Mouse (Mus musculus) heart, embryonic 14.5 days (tissue): ENCODE measurements around the gene U2af1. TPM values are rescaled to one million over a fixed set of nuclear protein-coding genes. Genes with fewer than 3 reads are reported as not detected.
"Not testable (repeated sequence)": the region's sequence is repeated elsewhere in the genome, so short reads cannot be mapped to it uniquely, and the experiment has no call there.

ENCODE experiments used
- ATAC-seq: fragments of 200-750 bp; cut with Nextera tagmentation; 2 replicates; pipeline ENCODE4 v1.8.0; 2017; ENCODE audit warnings: low read depth, moderate TSS enrichment; ENCODE audit not compliant: insufficient number of reproducible peaks, insufficient read depth, low FRiP score
- H3K27ac ChIP-seq, 2 experiments: fragments of 200-500 bp in 1 of 2; fragments of 300-500 bp in 1 of 2; sonication (generic) in 1 of 2; replicated peaks in 1 of 2; 2 replicates each; pipeline ENCODE4 v1.5.1; 2012 to 2014; ENCODE audit warnings: low read depth in 2 of 2, low read length in 2 of 2, control low read depth in 1 of 2, mild to moderate bottlenecking in 1 of 2, mixed read lengths in 1 of 2; ENCODE audit not compliant: control insufficient read depth in 1 of 2, insufficient read depth in 1 of 2
- H3K27me3 ChIP-seq: fragments of 300-500 bp; sonication (generic); 2 replicates; pipeline ENCODE4 v1.6.1; 2014; ENCODE audit warnings: mild to moderate bottlenecking, low read length, control low read depth; ENCODE audit not compliant: control insufficient read depth, insufficient read depth
- H3K36me3 ChIP-seq: fragments of 300-500 bp; sonication (generic); 2 replicates; pipeline ENCODE4 v1.6.1; 2014; ENCODE audit warnings: mild to moderate bottlenecking, control low read depth, low read length, mixed read lengths; ENCODE audit not compliant: control insufficient read depth, insufficient read depth
- H3K4me1 ChIP-seq, 2 experiments: fragments of 200-500 bp in 1 of 2; fragments of 300-500 bp in 1 of 2; sonication (generic) in 1 of 2; 2 replicates each; pipeline ENCODE4 v1.6.1; 2012 to 2014; ENCODE audit warnings: low read length in 2 of 2, control low read depth in 1 of 2, mixed read lengths in 1 of 2; ENCODE audit not compliant: control insufficient read depth in 2 of 2, insufficient read depth in 2 of 2
- H3K4me2 ChIP-seq: fragments of 300-500 bp; sonication (generic); 2 replicates; pipeline ENCODE4 v1.6.1; 2014; ENCODE audit warnings: mild to moderate bottlenecking, low read length
- H3K4me3 ChIP-seq, 2 experiments: fragments of 200-500 bp in 1 of 2; fragments of 300-500 bp in 1 of 2; sonication (generic) in 1 of 2; 2 replicates each; pipeline ENCODE4 v1.5.1; 2012 to 2014; ENCODE audit warnings: low read length in 2 of 2, mild to moderate bottlenecking in 2 of 2, control low read depth in 1 of 2, low read depth in 1 of 2, moderate library complexity in 1 of 2; ENCODE audit not compliant: control insufficient read depth in 1 of 2, insufficient read depth in 1 of 2
- H3K9ac ChIP-seq: fragments of 300-500 bp; sonication (generic); 2 replicates; pipeline ENCODE4 v1.6.1; 2014; ENCODE audit warnings: mild to moderate bottlenecking, low read length
- H3K9me3 ChIP-seq: fragments of 300-500 bp; sonication (generic); 2 replicates; pipeline ENCODE4 v1.6.1; 2016; ENCODE audit warnings: low read length, control low read depth; ENCODE audit not compliant: control insufficient read depth
- WGBS: fragments of 180-500 bp; shearing (Covaris S2); extraction: QIAGEN DNeasy Blood & Tissue Kit; methylation state at CpG from one replicate; pipeline ENCODE4 v1.1.7; 2014; 5-methylcytosine and 5-hydroxymethylcytosine counted together
- polyA plus RNA-seq: library from polyadenylated mRNA; unstranded; fragments of >200 nt; fragmentation: Nextera tagmentation; extraction: Ambion mirVana; gene quantifications from 2 replicates; pipeline ENCODE4 v1.2.1, GENCODE M21; 2014

U2af1 gene
- polyA plus RNA-seq, 1 experiment from 2014 or later, result 112 TPM

DNA sequence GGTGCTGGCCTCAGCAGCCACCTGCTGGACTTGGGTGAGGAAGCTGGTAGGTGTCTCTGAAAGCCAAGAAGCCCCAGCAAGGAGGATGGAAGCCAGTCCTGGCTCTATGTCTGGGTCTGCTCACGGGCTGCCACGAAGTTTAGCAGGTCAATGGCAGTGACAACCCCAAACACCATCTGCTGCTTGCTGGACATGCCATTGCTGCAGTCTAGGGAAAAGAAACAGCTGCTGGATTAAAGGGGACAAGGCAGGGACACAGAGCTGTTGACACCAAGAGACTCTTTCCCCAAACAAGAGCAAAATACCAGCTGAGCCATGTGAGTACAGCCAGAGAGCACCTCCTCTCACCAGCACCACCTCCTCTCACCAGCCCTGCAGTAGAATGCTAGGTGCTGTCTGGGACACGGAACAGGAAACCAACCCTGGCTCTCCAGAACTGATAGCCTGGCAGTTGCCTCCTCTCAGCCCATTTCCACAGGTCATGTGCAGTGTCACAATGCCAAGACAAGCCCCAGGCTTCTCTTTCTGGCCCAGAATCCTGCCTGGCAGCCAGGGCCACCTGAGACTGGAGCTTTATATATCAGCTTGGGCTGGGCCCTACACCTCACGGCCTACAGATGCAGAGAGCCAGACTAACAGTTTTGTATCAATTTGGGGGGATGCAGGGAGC is 45.5 kb downstream of the U2af1 start:
- Histone ChIP-seq H3K4me1 (peaks cover 3 to 4% of the 10 kb centered on the region in 2 experiments; a peak in 2 of 4 replicates), H3K9ac (no peak overlapping the region), H3K4me3 (no peak overlapping the region), H3K36me3 (no peaks in the 10 kb centered on the region), H3K9me3 (no peaks in the 10 kb centered on the region), H3K4me2 (no peak overlapping the region), H3K27me3 (no peaks in the 10 kb centered on the region), H3K27ac (no peak overlapping the region)
- no peak for ATAC-seq
- WGBS, result 46% methylated on average over 4 of the region's 4 CpGs

DNA sequence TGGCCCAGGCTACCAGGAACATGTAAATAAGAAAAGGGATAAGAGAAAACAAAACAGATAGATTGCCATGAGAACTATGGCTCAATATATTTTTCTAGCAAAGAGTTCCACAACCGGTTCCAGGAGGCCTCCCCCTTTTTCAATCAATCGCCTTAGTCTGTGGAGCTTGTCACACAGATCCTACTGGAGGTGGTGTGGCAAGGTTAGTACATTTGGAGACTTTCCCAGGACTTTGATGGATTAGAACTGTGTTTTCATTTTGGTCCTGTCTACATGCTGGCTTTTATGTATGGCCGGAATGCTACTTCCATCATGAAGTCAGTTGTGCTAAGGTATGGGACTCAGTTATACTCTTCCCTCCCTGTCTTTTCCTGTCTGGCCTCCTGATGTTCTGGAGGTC is 48.8 kb downstream of the U2af1 start:
- 90% methylated on average over 3 of the region's 3 CpGs for WGBS
- Histone ChIP-seq H3K9ac (no peak overlapping the region), H3K4me3 (no peak overlapping the region), H3K4me1 (peaks cover 3 to 4% of the 10 kb centered on the region in 2 experiments; a peak in 2 of 4 replicates), H3K9me3 (no peaks in the 10 kb centered on the region), H3K27me3 (no peaks in the 10 kb centered on the region), H3K4me2 (no peak overlapping the region), H3K27ac (no peak overlapping the region), H3K36me3 (peaks cover 11% of the 10 kb centered on the region)
- no peak for ATAC-seq

DNA sequence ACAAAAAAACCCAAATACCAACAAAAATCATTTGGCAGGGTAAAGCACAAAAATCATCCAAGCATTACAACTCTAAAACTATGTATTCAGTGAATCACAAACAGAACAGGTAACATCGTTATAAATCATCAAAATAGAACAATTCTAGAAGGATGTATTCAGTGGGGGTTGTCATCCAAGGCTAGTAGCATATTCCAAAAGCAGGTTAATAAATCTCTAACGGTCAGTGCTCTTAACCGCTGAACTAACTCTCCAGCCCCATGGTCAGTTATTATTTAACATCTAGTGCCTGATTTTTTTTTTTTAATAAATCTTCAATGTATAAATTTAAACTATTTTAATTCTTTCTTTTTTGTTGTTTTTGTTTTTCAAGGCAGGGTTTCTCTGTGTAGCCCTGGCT is 49.5 kb downstream of the U2af1 start:
- H3K9me3 ChIP-seq, H3K4me2 ChIP-seq, ATAC-seq, H3K4me3 ChIP-seq, H3K27ac ChIP-seq, H3K4me1 ChIP-seq, H3K9ac ChIP-seq, H3K27me3 ChIP-seq: not testable (repeated sequence)
- WGBS, result 95% methylated on average over 3 of the region's 3 CpGs
- H3K36me3 ChIP-seq, result peaks cover 18% of the 10 kb centered on the region

DNA sequence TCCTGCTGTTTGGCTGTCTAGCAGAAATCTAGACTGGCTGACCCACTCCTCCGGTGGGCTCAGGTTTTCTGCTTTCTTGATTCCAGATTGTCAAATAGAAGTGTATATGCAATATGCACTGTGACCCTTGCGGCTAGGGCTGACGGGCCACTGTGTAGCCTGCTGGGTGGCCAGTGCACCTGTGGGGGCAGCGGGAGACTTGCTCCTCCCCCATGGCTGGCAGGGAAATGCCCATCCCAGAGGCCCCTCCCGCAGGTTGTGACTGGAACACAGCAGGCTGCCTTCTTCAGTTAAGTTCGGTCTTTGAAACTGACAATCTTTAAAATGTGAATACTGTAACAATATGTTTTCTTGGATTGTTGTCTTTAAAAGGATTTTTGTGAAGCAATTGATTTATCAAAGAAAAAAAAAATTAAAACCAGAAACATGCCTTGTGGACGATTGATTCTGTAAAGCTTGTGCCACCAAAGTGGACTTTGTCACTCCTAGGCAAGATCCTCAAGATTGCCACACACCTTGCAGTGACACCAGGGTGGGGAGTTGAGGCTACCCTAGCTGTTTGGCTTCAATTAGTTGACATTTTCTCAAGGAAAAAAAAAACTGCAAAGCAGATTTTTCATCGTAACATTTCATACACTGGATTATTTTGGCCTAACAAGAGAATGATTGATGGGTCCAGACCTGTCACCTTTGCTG is 51.3 kb downstream of the U2af1 start:
- 85% methylated on average over 8 of the region's 8 CpGs for WGBS
- Histone ChIP-seq H3K27ac (no peak overlapping the region), H3K27me3 (no peaks in the 10 kb centered on the region), H3K4me2 (no peak overlapping the region), H3K36me3 (peaks cover 30% of the 10 kb centered on the region), H3K9me3 (no peaks in the 10 kb centered on the region), H3K4me1 (peaks cover 0 to under 1% of the 10 kb centered on the region in 2 experiments; a peak in 1 of 4 replicates), H3K4me3 (no peak overlapping the region), H3K9ac (no peak overlapping the region)
- ATAC-seq, result no peak

DNA sequence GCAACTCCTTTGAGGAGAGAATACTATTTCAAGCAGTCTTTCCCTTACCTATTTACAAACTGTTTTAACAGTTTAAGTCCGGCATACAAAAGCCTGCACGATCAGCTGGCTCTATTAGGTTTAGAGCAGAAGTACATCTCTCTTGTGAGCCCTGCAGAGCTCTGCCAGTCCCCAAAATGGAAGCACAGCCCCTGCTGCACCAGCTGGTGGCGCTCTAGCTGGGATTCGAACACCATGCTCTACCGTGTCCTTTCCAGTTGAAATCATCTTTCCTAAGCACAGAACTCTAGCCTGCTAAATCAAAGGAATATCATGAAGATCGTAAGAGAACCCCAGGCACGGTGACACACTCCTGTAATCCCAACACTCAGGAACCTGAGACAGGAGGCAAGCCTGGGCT is 52.3 kb downstream of the U2af1 start:
- Histone ChIP-seq H3K4me1 (peaks cover 4 to 9% of the 10 kb centered on the region in 2 experiments; a peak in 3 of 4 replicates), H3K27ac (no peak overlapping the region), H3K4me2 (no peak overlapping the region), H3K9me3 (no peaks in the 10 kb centered on the region), H3K4me3 (no peak overlapping the region), H3K36me3 (peaks cover 30% of the 10 kb centered on the region), H3K9ac (no peak overlapping the region), H3K27me3 (no peaks in the 10 kb centered on the region)
- no peak for ATAC-seq
- WGBS, result 78% methylated on average over 7 of the region's 7 CpGs

DNA sequence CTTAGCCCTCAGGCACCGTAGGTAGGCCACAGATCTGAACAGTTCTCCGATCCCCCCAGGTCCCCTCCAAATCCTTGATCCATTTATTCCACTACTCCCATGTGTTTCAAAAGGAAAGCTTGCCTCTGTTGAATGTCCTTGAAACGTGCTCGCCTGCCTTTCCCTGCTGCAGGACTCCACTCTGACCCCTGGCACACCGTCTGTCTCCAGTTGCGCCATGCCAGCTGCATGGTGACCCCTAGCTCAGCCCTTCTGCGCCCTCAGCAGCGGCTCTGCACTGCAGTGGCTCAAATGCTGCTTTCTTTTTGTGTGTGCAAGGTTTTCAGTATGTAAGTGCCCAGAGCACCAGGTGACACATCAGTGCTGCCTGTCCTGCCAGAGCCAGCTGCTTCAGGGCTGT is 60.1 kb downstream of the U2af1 start:
- WGBS, result 90% methylated on average over 8 of the region's 8 CpGs
- Histone ChIP-seq H3K36me3 (peaks cover 50% of the 10 kb centered on the region), H3K27me3 (no peaks in the 10 kb centered on the region), H3K4me3 (no peak overlapping the region), H3K9me3 (no peaks in the 10 kb centered on the region), H3K27ac (no peak overlapping the region), H3K9ac (no peak overlapping the region), H3K4me2 (no peak overlapping the region), H3K4me1 (peaks cover 4 to 9% of the 10 kb centered on the region in 2 experiments; a peak in 3 of 4 replicates)
- no peak for ATAC-seq

DNA sequence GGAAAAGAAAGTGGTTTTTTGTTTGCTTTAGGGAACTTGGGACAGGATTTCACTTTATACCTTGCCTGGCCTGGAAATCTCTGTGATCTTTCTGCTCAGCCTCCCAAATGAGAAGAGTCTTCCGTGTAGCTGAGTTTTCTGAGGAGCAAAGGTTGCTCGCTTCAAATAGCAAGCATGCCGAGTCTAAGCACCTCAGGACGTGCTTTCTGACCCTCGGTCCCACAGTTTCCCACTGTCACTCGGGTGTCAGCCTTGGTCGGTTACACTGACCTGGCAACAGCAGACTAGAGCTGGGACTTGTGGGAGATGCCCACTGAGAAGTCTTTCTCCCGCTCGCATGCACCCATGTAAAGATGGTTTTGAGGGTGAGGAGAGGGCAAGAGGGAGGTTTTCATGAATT is 60.7 kb downstream of the U2af1 start:
- Histone ChIP-seq H3K27me3 (no peaks in the 10 kb centered on the region), H3K36me3 (peaks cover 48% of the 10 kb centered on the region), H3K9ac (no peak overlapping the region), H3K9me3 (no peaks in the 10 kb centered on the region), H3K4me2 (no peak overlapping the region), H3K27ac (no peak overlapping the region), H3K4me3 (no peak overlapping the region), H3K4me1 (peaks cover 4 to 9% of the 10 kb centered on the region in 2 experiments; a peak in 3 of 4 replicates)
- ATAC-seq, result no peak
- 89% methylated on average over 9 of the region's 9 CpGs for WGBS
